Mouse (Mus musculus): ENCODE measurements around the gene Nkx2-2.

DNA sequence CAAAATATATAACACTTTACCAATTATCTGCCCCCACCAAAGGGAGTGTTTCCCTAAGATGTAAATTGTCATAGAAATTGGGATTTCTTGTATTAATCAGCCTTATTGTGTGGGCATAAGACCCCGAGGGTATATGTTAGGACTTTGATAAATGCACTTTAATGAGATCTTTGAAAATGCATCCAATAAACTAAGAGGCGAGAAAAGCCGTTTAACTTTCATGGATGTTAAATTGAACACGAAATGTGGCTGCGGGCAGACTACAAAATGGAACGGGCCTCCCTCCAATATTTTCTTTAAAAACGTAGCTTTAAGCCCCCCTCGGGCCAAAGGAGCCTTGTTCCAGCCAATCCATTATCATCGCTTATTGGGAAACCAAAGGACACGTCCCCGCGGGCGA, 1.3 kb downstream of the Nkx2-2 start:
- TF ChIP-seq CTCF (IDR thresholded peaks at IDR 0.05; ENCODE audit: extremely low read depth, insufficient read length, insufficient replicate concordance, low read depth, low read length) (no peak), POLR2A (IDR thresholded peaks at IDR 0.05; ENCODE audit: low read depth, low read length) (no peak)
